Mouse (Mus musculus): ENCODE results near the gene Hist1h2bm. TPM values are rescaled to one million over a fixed set of nuclear protein-coding genes. Genes with fewer than 3 reads are reported as not detected.
A peak's percentile ranks its signal among the peaks of the same experiment; 100 is the strongest.
"Not testable (repeated sequence)": the region's sequence is repeated elsewhere in the genome, so short reads cannot be mapped to it uniquely, and the experiment has no call there.

Hist1h2bm gene
- polyA plus RNA-seq, 1 experiment from 2014 or later: 4.9 TPM

DNA sequence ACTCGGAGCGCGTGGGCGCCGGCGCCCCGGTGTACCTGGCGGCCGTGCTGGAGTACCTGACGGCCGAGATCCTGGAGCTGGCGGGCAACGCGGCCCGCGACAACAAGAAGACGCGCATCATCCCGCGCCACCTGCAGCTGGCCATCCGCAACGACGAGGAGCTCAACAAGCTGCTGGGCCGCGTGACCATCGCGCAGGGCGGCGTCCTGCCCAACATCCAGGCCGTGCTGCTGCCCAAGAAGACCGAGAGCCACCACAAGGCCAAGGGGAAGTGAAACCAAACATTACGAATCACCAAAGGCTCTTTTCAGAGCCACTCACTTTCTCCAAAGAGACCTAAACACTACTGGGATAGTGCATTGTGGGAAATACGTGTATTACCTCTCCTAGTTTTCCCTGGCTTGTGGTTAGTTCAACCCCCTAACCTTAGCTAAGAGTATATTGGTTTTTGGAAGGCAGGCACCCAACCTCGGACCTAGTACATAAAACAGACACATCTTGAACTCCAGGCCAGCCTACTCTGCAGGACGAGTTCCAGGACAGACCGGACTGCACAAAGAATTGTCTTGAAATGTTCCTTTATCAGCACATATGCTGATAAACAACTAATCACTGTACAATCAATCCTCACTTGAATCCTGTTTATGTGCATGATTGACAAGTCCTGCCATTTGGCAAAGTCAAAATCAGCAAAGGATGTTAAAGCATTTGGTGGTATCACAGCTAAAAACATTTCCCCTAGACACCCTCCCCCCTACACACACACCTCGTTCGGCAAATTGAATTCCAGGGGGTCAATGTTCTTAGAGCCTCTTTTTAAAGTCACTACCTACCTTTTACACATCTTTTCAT, 5.1 kb upstream of the Hist1h2bm start:
- H3K27me3 ChIP-seq; H3K36me3 ChIP-seq; H3K9me3 ChIP-seq (replicated peaks): not testable (repeated sequence)
- Histone ChIP-seq H3K4me3 (peak overlapping the region; percentile 41), H3K9ac (peak overlapping the region; percentile 63), H3K4me1 (peaks cover 26% of the 10 kb centered on the region), H3K4me2 (replicated peaks) (peak overlapping the region; percentile 77), H3K27ac (peak overlapping the region; percentile 89)
- ATAC-seq (ENCODE audit: low FRiP score): peak; percentile 32; the same call in 1 of the 2 replicates
- 0% methylated on average over 9 of the region's 38 CpGs for WGBS

DNA sequence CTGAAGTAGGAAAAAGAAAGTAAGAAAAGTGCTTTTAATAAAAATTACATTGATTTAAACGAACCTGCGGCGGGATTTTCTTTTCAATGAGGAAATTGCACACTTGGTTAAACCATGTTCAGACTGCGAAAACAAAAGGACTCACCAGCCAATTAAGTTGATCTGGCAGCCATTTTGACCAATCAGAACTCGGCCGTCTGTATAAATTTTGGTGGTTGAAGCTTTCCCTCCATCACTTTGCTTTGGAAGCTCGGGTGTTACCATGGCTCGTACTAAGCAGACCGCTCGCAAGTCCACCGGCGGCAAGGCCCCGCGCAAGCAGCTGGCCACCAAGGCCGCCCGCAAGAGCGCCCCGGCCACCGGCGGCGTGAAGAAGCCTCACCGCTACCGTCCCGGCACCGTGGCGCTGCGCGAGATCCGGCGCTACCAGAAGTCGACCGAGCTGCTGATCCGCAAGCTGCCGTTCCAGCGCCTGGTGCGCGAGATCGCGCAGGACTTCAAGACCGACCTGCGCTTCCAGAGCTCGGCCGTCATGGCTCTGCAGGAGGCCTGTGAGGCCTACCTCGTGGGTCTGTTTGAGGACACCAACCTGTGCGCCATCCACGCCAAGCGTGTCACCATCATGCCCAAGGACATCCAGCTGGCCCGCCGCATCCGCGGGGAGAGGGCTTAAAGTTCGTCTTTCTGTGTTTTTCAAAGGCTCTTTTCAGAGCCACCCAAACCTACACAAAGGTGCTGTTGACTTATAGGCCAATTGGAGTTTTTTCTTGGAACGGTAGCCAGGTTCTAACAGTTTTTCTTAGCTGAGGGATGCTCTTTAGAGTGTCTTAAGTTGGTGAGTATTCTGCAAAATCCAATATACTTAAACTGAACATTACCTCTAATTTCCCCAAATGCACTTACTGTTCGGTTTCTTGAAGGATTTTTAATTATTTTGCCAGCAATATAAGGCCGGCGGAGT, 4.2 kb upstream of the Hist1h2bm start, which contains the start of gene Hist1h3h:
Hist1h3h (plus strand) TSS at position 263 of the 961 bp plus-strand sequence.
- H3K9me3 ChIP-seq (replicated peaks); H3K27me3 ChIP-seq; H3K36me3 ChIP-seq: not testable (repeated sequence)
- ATAC-seq (ENCODE audit: low FRiP score): peak; percentile 46
- Histone ChIP-seq H3K4me2 (replicated peaks) (peak within 1 kb of the TSS; percentile 77), H3K4me1 (peaks cover 30% of the 10 kb centered on the region), H3K4me3 (peak within 1 kb of the TSS; percentile 45), H3K27ac (peak within 1 kb of the TSS; percentile 89), H3K9ac (peak within 1 kb of the TSS; percentile 66)
- WGBS: 1% methylated on average over 26 of the region's 56 CpGs

DNA sequence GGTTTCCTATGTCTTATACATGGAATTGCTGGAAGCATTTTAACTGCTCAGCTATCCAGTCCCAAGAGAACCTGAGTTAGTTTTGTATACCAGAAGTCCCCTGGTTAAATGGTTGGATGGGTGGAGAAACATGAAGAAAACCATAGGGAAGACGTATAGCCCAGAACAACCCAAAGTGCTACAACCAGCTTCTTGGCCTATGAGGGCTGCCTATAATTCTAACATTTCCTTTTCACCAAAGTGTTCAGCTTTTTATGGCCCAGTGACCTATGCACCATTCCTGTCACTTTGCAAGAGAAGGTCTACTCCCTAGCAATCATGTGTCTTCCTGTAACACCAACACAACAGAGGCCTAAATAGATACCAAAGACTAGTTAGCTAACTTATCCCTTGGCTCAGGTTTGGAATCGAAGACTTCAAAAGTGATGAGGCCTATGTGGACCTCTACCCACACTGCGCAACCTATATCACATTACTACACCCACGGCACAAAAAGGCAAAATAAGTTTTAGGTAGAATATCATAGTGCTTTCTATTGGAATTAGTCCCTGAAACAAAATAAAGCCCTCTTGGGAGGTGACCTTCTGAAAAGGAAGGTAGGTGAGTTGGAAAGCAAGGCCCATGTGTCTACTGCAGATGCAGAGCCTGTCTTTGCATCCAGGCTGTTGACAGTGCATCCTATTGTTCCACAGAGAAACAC, 3.3 kb upstream of the Hist1h2bm start:
- peak overlapping the region; percentile 84 for H3K27ac ChIP-seq
- ATAC-seq (ENCODE audit: low FRiP score): no peak
- no peaks in the 10 kb centered on the region for H3K27me3 ChIP-seq
- peak overlapping the region; percentile 66 for H3K9ac ChIP-seq
- peak overlapping the region; percentile 68 for H3K4me2 ChIP-seq (replicated peaks)
- H3K4me1 ChIP-seq: peaks cover 31% of the 10 kb centered on the region
- WGBS: 60% methylated on average over 4 of the region's 4 CpGs
- no peaks in the 10 kb centered on the region for H3K36me3 ChIP-seq
- H3K4me3 ChIP-seq: peak overlapping the region; percentile 45
- H3K9me3 ChIP-seq (replicated peaks): no peaks in the 10 kb centered on the region

DNA sequence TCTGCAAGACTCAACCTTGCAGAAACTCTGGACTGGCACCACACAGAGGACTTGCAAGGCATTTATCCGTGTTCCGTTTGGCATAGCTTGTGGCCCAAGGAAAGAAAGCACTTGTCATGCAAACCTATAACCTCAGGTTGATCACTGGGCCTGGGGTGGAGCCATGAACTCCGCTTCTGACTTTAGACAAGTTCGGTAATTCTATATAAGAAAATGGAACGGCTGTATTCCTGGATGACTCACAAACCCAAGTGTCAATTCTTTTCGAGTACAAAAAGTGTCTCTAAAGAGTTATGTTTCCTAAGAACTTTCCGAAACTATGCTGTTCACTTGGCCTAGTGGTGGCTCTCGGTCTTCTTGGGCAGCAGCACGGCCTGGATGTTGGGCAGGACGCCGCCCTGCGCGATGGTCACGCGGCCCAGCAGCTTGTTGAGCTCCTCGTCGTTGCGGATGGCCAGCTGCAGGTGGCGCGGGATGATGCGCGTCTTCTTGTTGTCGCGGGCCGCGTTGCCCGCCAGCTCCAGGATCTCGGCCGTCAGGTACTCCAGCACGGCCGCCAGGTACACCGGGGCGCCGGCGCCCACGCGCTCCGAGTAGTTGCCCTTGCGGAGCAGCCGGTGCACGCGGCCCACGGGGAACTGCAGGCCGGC, 612 bp upstream of the Hist1h2bm start:
- H3K4me1 ChIP-seq: peaks cover 23% of the 10 kb centered on the region
- ATAC-seq (ENCODE audit: low FRiP score): peak; percentile 1
- H3K9ac ChIP-seq: peak overlapping the region; percentile 56; the same call in 1 of the 2 replicates
- peak overlapping the region; percentile 34 for H3K4me3 ChIP-seq
- H3K27me3 ChIP-seq; H3K9me3 ChIP-seq (replicated peaks); H3K36me3 ChIP-seq: not testable (repeated sequence)
- H3K27ac ChIP-seq: peak overlapping the region; percentile 88
- 1% methylated on average over 23 of the region's 44 CpGs for WGBS
- peak overlapping the region; percentile 59 for H3K4me2 ChIP-seq (replicated peaks)

DNA sequence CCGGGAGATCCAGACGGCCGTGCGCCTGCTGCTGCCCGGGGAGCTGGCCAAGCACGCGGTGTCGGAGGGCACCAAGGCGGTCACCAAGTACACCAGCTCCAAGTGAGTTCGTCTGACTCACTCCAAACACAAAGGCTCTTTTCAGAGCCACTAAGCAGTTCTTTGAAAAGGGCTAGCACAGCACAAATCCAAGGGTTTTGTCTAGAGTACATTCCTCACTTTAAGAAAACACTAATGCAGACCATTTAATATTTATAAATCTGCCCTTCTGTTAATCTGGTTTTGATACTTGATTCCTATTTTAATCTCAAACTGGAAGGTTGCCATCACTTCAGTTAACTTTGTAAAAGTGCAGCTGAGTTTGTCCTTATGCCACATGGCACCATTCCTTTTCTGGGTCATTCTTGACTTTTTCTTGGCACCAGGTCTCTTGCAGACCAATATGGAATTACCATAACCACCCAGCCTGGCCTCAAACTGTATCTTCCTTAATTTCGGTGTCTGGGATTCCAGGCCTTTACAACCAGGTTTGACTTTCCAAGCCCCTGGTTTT, 605 bp downstream of the Hist1h2bm start:
- 2% methylated on average over 11 of the region's 11 CpGs for WGBS

DNA sequence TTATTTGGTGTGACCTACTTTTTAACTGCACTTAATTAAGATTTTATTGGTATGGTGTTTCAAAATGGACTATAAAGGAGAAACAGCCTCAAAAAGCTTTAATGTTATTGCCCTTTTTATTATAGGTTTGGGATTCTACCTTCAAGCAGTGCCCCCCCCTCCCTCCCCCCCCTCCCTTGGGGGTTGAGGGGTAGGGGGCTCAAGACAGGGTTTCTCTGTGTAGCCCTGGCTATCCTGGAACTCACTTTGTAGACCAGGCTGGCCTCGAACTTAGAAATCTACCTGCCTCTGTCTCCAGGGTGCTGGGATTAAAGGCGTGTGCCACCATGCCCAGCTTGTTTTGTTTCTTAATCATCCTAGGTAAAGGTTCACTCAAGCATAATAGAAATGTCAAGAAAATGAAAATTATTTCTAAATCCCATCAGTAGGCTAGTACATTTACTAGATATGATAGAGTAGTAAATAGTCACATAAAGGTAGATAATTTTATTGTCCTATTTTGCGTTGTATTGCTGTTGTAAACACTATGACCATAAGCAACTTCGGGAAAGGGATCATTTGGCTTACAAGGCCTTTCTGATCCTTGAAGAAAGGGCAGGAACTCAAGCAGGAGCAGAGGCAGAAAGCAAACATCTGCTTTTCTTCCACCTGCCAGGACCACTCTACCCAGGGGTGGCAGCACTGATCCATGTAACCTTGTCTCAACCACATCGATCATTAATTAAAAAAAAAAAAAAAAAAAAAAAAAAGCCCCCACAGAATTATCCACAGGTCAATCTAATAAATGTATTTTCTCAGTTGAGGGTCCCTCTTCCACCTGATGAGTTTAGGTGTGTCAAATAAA, 1.4 kb downstream of the Hist1h2bm start:
- no peak overlapping the region for H3K9ac ChIP-seq
- 32% methylated on average over 5 of the region's 5 CpGs for WGBS
- no peaks in the 10 kb centered on the region for H3K36me3 ChIP-seq
- ATAC-seq (ENCODE audit: low FRiP score): no peak
- peak overlapping the region; percentile 59 for H3K4me2 ChIP-seq (replicated peaks)
- H3K4me1 ChIP-seq: peaks cover 20% of the 10 kb centered on the region
- H3K27me3 ChIP-seq: no peaks in the 10 kb centered on the region
- 0 out of 2 replicates have a peak overlapping the region, but pooled peaks have one; percentile 34 for H3K4me3 ChIP-seq
- H3K9me3 ChIP-seq (replicated peaks): no peaks in the 10 kb centered on the region
- no peak overlapping the region for H3K27ac ChIP-seq

More for the DNA sequence above, 605 bp downstream of the Hist1h2bm start:
- peak; percentile 46 for ATAC-seq (ENCODE audit: low FRiP score)
- Histone ChIP-seq H3K4me2 (replicated peaks) (peak overlapping the region; percentile 59), H3K9me3 (replicated peaks) (no peaks in the 10 kb centered on the region), H3K4me3 (peak overlapping the region; percentile 34), H3K36me3 (no peaks in the 10 kb centered on the region), H3K27ac (peak overlapping the region; percentile 88), H3K27me3 (no peaks in the 10 kb centered on the region), H3K9ac (peak overlapping the region; percentile 61), H3K4me1 (peaks cover 19% of the 10 kb centered on the region)

DNA sequence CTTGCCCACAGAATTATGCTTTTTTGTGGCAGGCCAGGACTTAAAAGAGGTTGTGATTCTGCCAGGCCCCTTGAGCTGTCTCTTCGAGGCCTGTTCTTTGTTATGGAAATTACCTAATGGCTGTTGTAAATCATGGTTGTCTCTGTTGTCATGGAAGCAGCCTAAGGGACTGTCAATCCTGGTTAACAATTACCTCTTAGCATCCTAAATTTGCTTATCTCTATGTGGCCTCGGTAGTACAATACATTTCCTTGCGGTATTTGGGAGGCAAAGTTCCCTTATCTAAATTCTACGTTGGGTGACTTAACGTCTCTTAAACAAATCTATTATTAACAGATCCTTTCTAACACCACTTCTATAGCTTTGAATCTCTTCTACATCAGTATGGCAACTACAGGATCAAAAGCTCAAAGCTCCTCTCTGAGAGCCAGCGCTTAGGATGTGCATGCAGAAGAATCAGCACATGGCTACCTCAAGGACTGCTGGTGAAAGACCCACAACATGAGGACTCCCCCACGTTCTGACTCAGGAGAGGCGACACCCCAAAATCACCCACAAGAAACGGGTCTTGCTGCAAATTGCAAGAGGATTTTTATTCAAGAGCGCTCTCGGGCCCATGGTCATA, 6.2 kb downstream of the Hist1h2bm start:
- H3K4me2 ChIP-seq (replicated peaks): 0 out of 2 replicates have a peak overlapping the region, but pooled peaks have one; percentile 3
- H3K9me3 ChIP-seq (replicated peaks): no peaks in the 10 kb centered on the region
- peak overlapping the region; percentile 70 for H3K27ac ChIP-seq
- H3K27me3 ChIP-seq: no peaks in the 10 kb centered on the region
- 28% methylated on average over 11 of the region's 11 CpGs for WGBS
- H3K36me3 ChIP-seq: no peaks in the 10 kb centered on the region
- H3K4me1 ChIP-seq: peaks cover 4% of the 10 kb centered on the region; the same call in 1 of the 2 replicates
- ATAC-seq (ENCODE audit: low FRiP score): peak; percentile 85
- no peak overlapping the region for H3K4me3 ChIP-seq
- no peak overlapping the region for H3K9ac ChIP-seq

DNA sequence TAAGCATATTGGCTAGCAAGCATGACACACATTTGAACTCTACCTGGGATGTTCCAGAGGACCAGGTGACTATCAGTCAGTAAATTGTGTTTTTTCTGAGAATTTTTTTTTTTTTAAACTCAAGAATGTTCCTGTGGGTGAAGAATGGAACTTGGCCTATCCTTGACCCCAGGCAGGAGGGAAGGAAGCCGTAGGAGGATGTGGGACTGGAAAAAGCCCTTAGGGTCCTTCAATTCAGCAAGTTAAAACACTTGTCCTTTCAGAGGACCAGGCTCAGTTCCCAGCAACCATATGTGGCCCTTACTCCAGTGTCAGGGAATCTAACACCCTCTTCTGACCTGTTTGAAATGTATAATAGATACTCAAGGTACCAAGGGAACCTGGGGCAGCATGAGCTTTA, 7.7 kb downstream of the Hist1h2bm start:
- Histone ChIP-seq H3K4me1 (peaks cover 10% of the 10 kb centered on the region), H3K9me3 (replicated peaks) (no peaks in the 10 kb centered on the region), H3K27me3 (no peaks in the 10 kb centered on the region), H3K4me3 (no peak overlapping the region), H3K36me3 (no peaks in the 10 kb centered on the region), H3K27ac (no peak overlapping the region), H3K4me2 (replicated peaks) (no peak overlapping the region), H3K9ac (no peak overlapping the region)
- no peak for ATAC-seq (ENCODE audit: low FRiP score)
- 50% methylated on average over 1 of the region's 1 CpGs for WGBS

DNA sequence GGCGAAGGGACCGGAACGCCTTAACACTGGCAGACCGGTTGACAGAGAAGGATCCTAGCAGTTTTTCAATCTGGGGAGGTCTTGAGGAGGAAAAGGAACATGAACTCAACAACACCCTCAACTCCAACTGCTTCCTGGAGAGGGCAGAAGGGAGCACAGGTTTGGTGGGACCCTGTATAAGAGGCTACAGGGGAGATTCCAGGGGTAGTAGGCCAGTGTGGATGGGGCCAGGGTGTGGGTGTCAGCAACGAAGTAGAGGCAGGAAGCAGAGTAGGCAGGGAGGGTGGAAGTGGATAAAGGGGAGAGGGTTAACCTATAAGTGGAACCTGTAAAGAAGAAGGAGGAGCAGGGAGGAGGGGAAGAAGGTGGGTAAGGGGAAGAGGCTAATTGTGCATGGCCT, 11.6 kb downstream of the Hist1h2bm start:
- Histone ChIP-seq H3K27ac (peak overlapping the region; percentile 98), H3K9me3 (replicated peaks) (no peaks in the 10 kb centered on the region), H3K4me3 (no peak overlapping the region), H3K36me3 (no peaks in the 10 kb centered on the region), H3K27me3 (no peaks in the 10 kb centered on the region), H3K4me1 (peaks cover 10% of the 10 kb centered on the region), H3K9ac (0 out of 2 replicates have a peak overlapping the region, but pooled peaks have one; percentile 2), H3K4me2 (replicated peaks) (peak overlapping the region; percentile 62)
- 65% methylated on average over 5 of the region's 5 CpGs for WGBS
- no peak; the same call in 1 of the 2 replicates for ATAC-seq (ENCODE audit: low FRiP score)
